Mouse (Mus musculus) intestine, embryonic 15.5 days (tissue): Measurements from ENCODE around the gene 4930583I09Rik. TPM values are rescaled to one million over a fixed set of nuclear protein-coding genes. Genes with fewer than 3 reads are reported as not detected.

Experiments
- ATAC-seq: fragments of 200-750 bp; cut with Nextera tagmentation; 2 replicates; pipeline ENCODE4 v1.8.0; 2017; ENCODE audit warnings: moderate TSS enrichment, moderate library complexity
- H3K27ac ChIP-seq: fragments of 300-500 bp; sonication (generic); 2 replicates; pipeline ENCODE4 v1.5.1; 2015; ENCODE audit warnings: mild to moderate bottlenecking, inconsistent platforms
- H3K27me3 ChIP-seq: fragments of 300-500 bp; sonication (generic); replicated peaks from 2 replicates; pipeline ENCODE4 v1.6.1; 2015; ENCODE audit warnings: inconsistent platforms
- H3K36me3 ChIP-seq: fragments of 300-500 bp; sonication (generic); 2 replicates; pipeline ENCODE4 v1.6.1; 2015; ENCODE audit warnings: inconsistent platforms
- H3K4me1 ChIP-seq: fragments of 300-500 bp; sonication (generic); replicated peaks from 2 replicates; pipeline ENCODE4 v1.6.1; 2015; ENCODE audit warnings: inconsistent platforms
- H3K4me2 ChIP-seq: fragments of 300-500 bp; sonication (generic); replicated peaks from 2 replicates; pipeline ENCODE4 v1.6.1; 2015; ENCODE audit warnings: mild to moderate bottlenecking, inconsistent platforms
- H3K4me3 ChIP-seq: fragments of 300-500 bp; sonication (generic); replicated peaks from 2 replicates; pipeline ENCODE4 v1.5.1; 2015; ENCODE audit warnings: inconsistent platforms
- H3K9ac ChIP-seq: fragments of 300-500 bp; sonication (generic); 2 replicates; pipeline ENCODE4 v1.6.1; 2015; ENCODE audit warnings: inconsistent platforms
- H3K9me3 ChIP-seq: fragments of 300-500 bp; sonication (generic); 2 replicates; pipeline ENCODE4 v1.6.1; 2016; ENCODE audit warnings: inconsistent platforms
- WGBS: fragments of 180-500 bp; shearing (Covaris S2); methylation state at CpG from one replicate; pipeline ENCODE4 v1.1.7; 2015; 5-methylcytosine and 5-hydroxymethylcytosine counted together
- polyA plus RNA-seq: library from polyadenylated mRNA; unstranded; fragments of >200 nt; fragmentation: Nextera tagmentation; extraction: Ambion mirVana; gene quantifications from 2 replicates; pipeline ENCODE4 v1.2.1, GENCODE M21; 2015

Gene 4930583I09Rik
- not detected in 2 replicates for polyA plus RNA-seq

DNA sequence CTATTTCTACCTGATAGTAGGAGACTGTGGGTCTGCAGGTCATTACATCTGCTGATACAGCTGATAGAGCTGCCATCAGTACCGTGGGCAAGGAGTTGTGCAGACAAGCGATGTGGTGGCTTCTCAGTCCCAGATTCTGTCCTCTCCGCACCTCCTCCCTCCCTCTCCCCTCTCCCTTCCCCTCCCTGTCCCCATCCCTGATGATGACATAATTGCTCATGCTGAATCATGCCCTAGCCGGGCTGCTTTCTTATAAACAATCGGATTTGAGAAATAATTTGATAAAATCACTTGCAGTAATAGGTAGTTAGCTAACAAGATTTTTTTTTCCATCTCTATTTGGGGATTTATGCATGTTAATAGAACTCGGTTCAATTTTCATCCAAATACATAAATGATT is at the start of gene 4930583I09Rik:
Gene 4930583I09Rik (minus strand): TSS at position 144 of the 400 bp plus-strand sequence.
- 65% methylated on average over 6 of the region's 6 CpGs for WGBS
- ATAC-seq, result no peak
- H3K27ac ChIP-seq, result no peak within 1 kb of the TSS
- no peaks in the 10 kb centered on the region for H3K9me3 ChIP-seq
- no peaks in the 10 kb centered on the region for H3K27me3 ChIP-seq
- H3K4me1 ChIP-seq, result no peaks in the 10 kb centered on the region
- no peak within 1 kb of the TSS for H3K4me3 ChIP-seq
- no peaks in the 10 kb centered on the region for H3K36me3 ChIP-seq
- no peak within 1 kb of the TSS for H3K9ac ChIP-seq
- no peak within 1 kb of the TSS for H3K4me2 ChIP-seq

DNA sequence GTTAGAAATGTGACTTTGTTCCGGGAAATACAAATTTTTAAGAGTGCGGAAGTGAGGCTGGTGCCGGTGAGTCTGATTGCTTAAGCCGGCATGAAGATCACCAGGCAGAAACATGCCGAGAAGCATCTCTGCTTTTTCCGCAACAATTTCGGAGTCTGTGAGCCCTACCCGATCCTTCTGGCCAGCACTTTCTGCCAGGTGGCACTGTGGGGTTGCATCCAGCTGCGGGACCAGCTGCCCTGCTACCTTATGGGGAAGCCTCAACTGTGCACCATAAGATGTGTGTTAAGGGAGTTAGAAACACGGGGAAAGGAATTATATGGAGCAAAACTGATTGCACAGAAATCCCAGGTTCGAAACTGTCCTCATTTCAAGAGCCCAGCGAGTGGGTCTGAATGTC is 40.2 kb upstream of the 4930583I09Rik start:
- no peak overlapping the region for H3K4me2 ChIP-seq
- WGBS, result 75% methylated on average over 12 of the region's 12 CpGs
- no peaks in the 10 kb centered on the region for H3K4me1 ChIP-seq

DNA sequence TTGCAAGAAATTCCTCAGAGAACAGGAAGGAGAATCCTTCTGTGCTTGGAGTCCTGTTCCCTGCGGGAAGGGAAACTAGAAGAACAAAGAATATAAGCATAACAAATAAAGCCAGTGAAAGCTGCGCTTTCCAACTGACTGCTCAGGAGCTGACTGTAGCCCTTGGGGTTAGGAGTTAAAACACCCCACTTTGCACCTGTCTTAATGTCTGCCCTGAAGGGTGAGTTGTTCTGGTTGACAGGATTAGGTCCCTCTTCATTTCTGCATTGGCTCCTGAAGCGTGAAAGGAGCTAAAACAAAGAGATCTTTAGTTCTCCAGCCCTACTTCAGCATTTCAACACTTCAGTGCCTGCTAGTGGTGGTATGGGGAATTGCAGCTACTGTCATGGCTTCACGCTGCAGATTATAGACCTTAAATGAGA is 37.8 kb upstream of the 4930583I09Rik start:
- WGBS, result 56% methylated on average over 4 of the region's 4 CpGs
- H3K9me3 ChIP-seq, result no peaks in the 10 kb centered on the region
- H3K36me3 ChIP-seq, result no peaks in the 10 kb centered on the region
- no peaks in the 10 kb centered on the region for H3K4me1 ChIP-seq
- ATAC-seq, result no peak
- H3K27me3 ChIP-seq, result no peaks in the 10 kb centered on the region
- no peak overlapping the region for H3K9ac ChIP-seq
- no peak overlapping the region for H3K4me2 ChIP-seq
- no peak overlapping the region for H3K4me3 ChIP-seq
- no peak overlapping the region for H3K27ac ChIP-seq

More for the DNA sequence above, 40.2 kb upstream of the 4930583I09Rik start:
- no peak for ATAC-seq
- no peaks in the 10 kb centered on the region for H3K36me3 ChIP-seq
- no peak overlapping the region for H3K27ac ChIP-seq
- no peak overlapping the region for H3K4me3 ChIP-seq
- no peaks in the 10 kb centered on the region for H3K27me3 ChIP-seq
- H3K9me3 ChIP-seq, result no peaks in the 10 kb centered on the region
- no peak overlapping the region for H3K9ac ChIP-seq

DNA sequence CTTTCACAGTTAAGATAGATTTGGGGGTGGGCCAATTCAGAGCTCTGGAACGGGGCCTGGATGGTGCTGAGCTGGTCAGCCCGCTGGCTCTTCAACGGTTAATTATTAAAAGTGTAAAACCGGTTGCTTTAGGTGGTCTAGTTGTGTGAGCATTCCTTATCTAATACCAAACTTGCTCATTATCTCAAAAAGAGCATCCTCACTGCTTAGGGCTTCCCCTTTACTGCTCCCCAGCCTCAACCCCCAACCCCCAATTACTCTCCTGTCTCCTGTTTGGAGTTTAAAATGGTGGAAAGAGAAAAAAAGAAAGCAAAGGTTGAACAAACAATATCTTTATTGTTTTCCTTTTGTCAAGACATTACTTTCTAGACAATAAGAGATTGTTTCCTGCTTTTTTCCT is 27.9 kb upstream of the 4930583I09Rik start:
- no peaks in the 10 kb centered on the region for H3K9me3 ChIP-seq
- no peak overlapping the region for H3K27ac ChIP-seq
- H3K27me3 ChIP-seq, result no peaks in the 10 kb centered on the region
- H3K36me3 ChIP-seq, result no peaks in the 10 kb centered on the region
- 52% methylated on average over 4 of the region's 4 CpGs for WGBS
- H3K9ac ChIP-seq, result no peak overlapping the region
- no peak for ATAC-seq
- H3K4me2 ChIP-seq, result no peak overlapping the region
- no peak overlapping the region for H3K4me3 ChIP-seq
- no peaks in the 10 kb centered on the region for H3K4me1 ChIP-seq

DNA sequence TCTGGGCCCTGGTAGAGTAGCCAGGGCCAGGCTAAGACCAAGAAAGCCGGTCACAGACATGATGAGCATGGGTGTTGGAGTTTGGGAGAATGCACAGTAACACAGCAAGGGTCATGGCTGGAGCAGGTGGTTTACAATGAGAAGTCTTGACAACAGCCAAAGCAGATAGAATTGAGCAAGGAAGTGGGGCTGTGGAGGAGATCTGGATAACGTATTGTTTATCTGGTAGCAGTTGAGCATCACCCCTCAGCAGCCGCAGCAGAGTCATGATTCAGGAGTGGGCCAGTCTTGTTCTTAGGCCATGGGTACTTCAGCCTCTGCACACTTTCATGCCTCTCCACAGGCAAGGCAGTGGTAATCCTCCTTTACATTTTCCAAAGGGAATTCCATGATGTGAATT is 25.1 kb upstream of the 4930583I09Rik start:
- no peak overlapping the region for H3K4me2 ChIP-seq
- H3K27ac ChIP-seq, result no peak overlapping the region
- H3K4me1 ChIP-seq, result no peaks in the 10 kb centered on the region
- H3K9me3 ChIP-seq, result no peaks in the 10 kb centered on the region
- WGBS, result 54% methylated on average over 3 of the region's 3 CpGs
- H3K9ac ChIP-seq, result no peak overlapping the region
- H3K36me3 ChIP-seq, result no peaks in the 10 kb centered on the region
- H3K27me3 ChIP-seq, result no peaks in the 10 kb centered on the region
- no peak overlapping the region for H3K4me3 ChIP-seq
- ATAC-seq, result no peak

DNA sequence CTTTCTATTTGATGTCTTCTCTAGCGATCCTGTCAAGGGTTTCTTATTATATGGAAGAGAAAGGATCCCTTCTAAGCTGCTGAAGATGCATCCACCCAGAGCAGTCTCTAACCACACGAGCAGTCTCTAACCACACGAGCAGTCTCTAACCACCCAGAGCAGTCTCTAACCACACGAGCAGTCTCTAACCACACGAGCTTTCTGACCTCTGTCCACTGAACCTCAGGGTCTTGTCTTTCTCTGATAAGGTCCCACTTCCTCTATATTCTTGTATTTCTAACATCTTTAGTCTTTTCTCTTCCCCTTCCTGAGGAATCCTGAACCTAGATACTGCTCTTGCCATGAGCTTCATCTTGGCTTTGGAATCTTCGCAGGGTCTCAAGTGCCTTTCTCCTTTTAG is 23.0 kb upstream of the 4930583I09Rik start:
- no peak overlapping the region for H3K27ac ChIP-seq
- WGBS, result 81% methylated on average over 6 of the region's 6 CpGs

DNA sequence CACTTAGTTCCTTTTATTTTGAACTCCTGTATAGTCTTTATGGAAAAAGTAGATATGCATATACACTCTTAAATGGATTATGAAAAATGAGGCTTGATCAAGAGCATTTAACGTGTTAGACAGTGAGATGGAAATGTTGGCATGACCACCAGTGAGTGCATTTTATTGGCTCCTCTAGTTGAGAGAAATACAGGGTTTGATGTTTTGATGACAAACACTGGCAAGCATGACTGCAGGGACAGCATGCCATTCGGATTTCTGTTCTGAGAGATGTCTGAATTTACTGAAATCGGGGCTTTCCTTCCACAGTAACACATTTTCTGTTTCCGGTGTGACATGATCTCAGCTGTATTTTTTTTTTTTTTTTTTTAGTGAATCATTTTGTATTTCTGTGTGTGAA is 12.2 kb upstream of the 4930583I09Rik start:
- no peak for ATAC-seq
- H3K9me3 ChIP-seq, result no peaks in the 10 kb centered on the region
- no peak overlapping the region for H3K4me3 ChIP-seq
- H3K4me2 ChIP-seq, result no peak overlapping the region
- H3K36me3 ChIP-seq, result no peaks in the 10 kb centered on the region
- H3K9ac ChIP-seq, result no peak overlapping the region
- H3K4me1 ChIP-seq, result no peaks in the 10 kb centered on the region
- 74% methylated on average over 4 of the region's 4 CpGs for WGBS
- H3K27ac ChIP-seq, result no peak overlapping the region
- no peaks in the 10 kb centered on the region for H3K27me3 ChIP-seq

More for the DNA sequence above, 23.0 kb upstream of the 4930583I09Rik start:
- H3K9ac ChIP-seq, result no peak overlapping the region
- no peak overlapping the region for H3K4me3 ChIP-seq
- H3K9me3 ChIP-seq, result no peaks in the 10 kb centered on the region
- no peak overlapping the region for H3K4me2 ChIP-seq
- H3K4me1 ChIP-seq, result no peaks in the 10 kb centered on the region
- H3K27me3 ChIP-seq, result no peaks in the 10 kb centered on the region
- no peaks in the 10 kb centered on the region for H3K36me3 ChIP-seq
- no peak for ATAC-seq

DNA sequence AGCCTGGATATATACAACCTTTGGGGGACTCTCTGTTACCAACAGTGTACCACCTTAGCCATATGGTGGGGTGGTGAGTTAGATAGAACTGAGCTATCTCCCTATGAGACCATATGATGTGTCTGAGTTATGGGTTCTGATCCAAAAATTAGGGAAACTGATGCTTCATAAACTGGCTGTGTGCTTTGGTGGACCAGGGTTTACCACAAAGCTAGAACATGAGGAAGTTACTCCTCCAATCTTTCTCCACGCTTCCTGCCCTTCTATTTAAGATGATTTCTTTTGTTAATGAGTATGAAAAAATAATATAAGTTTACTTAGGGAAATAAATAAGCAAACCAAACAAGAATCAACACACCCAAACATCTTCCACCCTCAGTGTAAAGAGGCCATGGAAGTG is 10.8 kb upstream of the 4930583I09Rik start:
- Histone ChIP-seq H3K9ac (no peak overlapping the region), H3K27ac (no peak overlapping the region), H3K27me3 (no peaks in the 10 kb centered on the region), H3K4me2 (no peak overlapping the region), H3K4me3 (no peak overlapping the region), H3K9me3 (no peaks in the 10 kb centered on the region), H3K36me3 (no peaks in the 10 kb centered on the region), H3K4me1 (no peaks in the 10 kb centered on the region)
- WGBS, result 94% methylated on average over 1 of the region's 1 CpGs
- ATAC-seq, result no peak

DNA sequence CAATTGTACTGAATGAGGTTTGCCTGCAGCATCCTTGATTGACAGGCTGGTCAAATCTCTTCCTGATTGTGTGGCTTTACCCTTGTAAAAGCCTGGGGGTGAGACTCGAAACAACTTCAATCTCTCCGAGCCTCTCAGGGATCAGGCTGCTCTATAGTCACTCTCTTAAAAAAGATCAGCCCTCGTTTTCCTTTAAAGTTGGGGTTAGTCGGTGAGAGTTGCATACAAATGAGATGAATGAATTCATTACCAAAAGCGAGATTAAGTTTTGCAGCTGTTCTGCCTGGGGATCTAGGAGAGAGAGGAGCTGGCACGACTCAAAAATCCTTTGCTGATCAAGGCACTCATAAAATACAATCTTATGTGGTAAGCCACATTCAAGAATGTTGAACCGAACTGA is 1.0 kb upstream of the 4930583I09Rik start:
- Histone ChIP-seq H3K9ac (no peak overlapping the region), H3K4me2 (no peak overlapping the region), H3K27me3 (no peaks in the 10 kb centered on the region), H3K36me3 (no peaks in the 10 kb centered on the region), H3K4me3 (no peak overlapping the region), H3K27ac (no peak overlapping the region), H3K9me3 (no peaks in the 10 kb centered on the region), H3K4me1 (no peaks in the 10 kb centered on the region)
- WGBS, result 34% methylated on average over 7 of the region's 7 CpGs
- no peak for ATAC-seq

DNA sequence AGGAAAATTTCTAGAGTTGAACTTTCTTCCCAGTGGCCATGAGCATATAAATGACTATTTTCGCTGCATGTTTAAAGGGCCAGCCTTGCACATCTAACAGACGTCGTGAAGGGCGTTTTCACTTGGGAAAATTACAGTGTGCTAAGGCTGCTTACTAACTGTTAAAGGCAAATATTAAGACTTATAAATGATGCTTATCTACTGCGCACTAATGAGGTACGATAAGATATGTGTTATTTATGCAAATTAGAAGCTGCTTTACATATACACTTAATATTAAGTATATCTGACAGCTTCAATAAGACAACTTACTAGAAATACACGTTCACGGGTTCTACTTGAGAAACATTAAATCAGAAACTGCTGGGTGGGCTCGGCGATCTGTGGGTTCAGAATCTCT is 481 bp upstream of the 4930583I09Rik start:
- Histone ChIP-seq H3K4me2 (no peak overlapping the region), H3K9me3 (no peaks in the 10 kb centered on the region), H3K36me3 (no peaks in the 10 kb centered on the region), H3K27me3 (no peaks in the 10 kb centered on the region), H3K4me1 (no peaks in the 10 kb centered on the region), H3K9ac (no peak overlapping the region), H3K4me3 (no peak overlapping the region), H3K27ac (no peak overlapping the region)
- ATAC-seq, result no peak
- WGBS, result 83% methylated on average over 10 of the region's 10 CpGs

DNA sequence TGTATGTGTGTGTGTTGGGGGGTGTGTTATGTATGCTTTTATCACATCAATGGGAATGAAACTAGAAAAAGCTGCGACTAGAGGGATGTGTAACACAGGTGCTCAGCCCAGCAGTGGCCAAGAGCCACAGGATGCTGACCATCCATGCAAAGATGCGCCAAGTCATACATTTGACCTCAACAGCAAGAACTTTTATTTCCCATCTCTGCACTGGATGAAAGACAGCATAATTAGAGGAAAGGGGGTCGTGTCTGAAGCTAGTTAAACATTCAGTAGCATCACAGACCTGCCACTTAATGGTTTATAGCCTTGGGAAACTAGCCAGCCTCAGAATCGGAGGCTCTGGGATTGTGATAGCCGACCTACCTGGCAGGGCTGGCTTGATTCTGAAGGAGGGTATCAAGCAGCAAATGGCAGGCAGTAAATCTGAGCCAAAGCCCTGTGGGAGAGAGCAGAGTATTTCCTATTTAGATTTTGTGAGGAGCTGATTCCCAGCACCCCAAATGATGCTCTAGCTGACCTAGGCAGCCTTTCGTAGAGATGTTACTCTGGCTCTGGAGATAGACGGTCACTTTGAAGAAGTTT is 1.9 kb downstream of the 4930583I09Rik start:
- 71% methylated on average over 7 of the region's 7 CpGs for WGBS
- H3K9ac ChIP-seq, result no peak overlapping the region
- no peak overlapping the region for H3K27ac ChIP-seq

DNA sequence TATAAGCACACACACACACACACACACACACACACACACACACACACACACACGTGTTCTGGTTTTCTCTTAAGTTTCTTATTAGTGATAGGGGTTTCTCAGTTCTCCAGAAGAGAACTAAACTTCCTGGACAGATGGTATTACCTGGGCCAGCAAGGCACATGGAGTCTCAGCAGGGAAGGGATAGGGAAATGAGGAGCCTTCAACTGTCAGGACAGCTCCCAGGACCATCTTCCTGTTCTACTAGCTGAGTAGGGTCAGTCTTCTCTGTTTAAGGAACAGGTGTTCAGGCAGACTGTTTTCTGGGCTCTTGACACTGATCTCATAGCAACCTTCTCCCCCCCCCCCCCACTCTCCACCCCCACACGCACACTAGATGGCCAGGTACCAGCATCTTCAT is 2.8 kb downstream of the 4930583I09Rik start:
- no peak overlapping the region for H3K4me2 ChIP-seq
- no peaks in the 10 kb centered on the region for H3K4me1 ChIP-seq
- no peak overlapping the region for H3K9ac ChIP-seq
- no peak overlapping the region for H3K27ac ChIP-seq
- H3K4me3 ChIP-seq, result no peak overlapping the region
- H3K9me3 ChIP-seq, result no peaks in the 10 kb centered on the region
- WGBS, result 87% methylated on average over 2 of the region's 2 CpGs
- H3K36me3 ChIP-seq, result no peaks in the 10 kb centered on the region
- no peak for ATAC-seq
- H3K27me3 ChIP-seq, result no peaks in the 10 kb centered on the region

More for the DNA sequence above, 1.9 kb downstream of the 4930583I09Rik start:
- H3K4me2 ChIP-seq, result no peak overlapping the region
- H3K27me3 ChIP-seq, result no peaks in the 10 kb centered on the region
- no peaks in the 10 kb centered on the region for H3K4me1 ChIP-seq
- ATAC-seq, result no peak
- H3K4me3 ChIP-seq, result no peak overlapping the region
- no peaks in the 10 kb centered on the region for H3K9me3 ChIP-seq
- no peaks in the 10 kb centered on the region for H3K36me3 ChIP-seq

DNA sequence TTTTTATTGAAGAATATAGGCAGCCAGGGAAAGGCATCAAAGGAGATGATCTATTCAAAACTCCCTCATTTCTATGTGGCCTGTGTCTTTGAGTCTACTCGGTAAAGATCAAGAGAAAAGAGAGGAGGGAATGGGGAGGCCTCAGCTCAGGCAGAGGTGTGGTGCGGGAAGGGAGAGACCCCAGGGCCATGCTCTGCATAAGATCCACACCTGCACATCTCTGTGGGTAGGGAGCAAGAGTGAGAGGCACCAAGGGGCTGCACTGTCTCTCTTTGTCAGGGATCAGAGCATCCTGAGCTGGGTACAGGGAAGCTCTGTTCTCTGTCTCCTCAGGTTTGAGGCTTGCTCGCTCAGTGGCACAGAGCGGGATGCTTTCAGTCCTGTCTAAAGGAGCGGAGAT is 8.4 kb downstream of the 4930583I09Rik start:
- Histone ChIP-seq H3K4me3 (no peak overlapping the region), H3K4me2 (no peak overlapping the region), H3K36me3 (no peaks in the 10 kb centered on the region), H3K27ac (no peak overlapping the region), H3K9ac (no peak overlapping the region), H3K9me3 (no peaks in the 10 kb centered on the region), H3K4me1 (no peaks in the 10 kb centered on the region), H3K27me3 (no peaks in the 10 kb centered on the region)
- ATAC-seq, result no peak
- WGBS, result 94% methylated on average over 5 of the region's 5 CpGs
